Mouse (Mus musculus): ENCODE data around the gene Tecpr1.

Gene Tecpr1

GRCm38 (mm10) chr5:144219306-144219705 is 4.1 kb downstream of the Tecpr1 start:
- ATAC-seq (ENCODE audit: insufficient number of reproducible peaks, low FRiP score, low TSS enrichment), result no peak

- ATAC-seq (ENCODE audit: insufficient number of reproducible peaks, low FRiP score, low TSS enrichment), result no peak
Measured at GRCm38 (mm10) chr5:144218061-144218460, 5.4 kb downstream of the Tecpr1 start.

- ATAC-seq (ENCODE audit: insufficient number of reproducible peaks, low FRiP score, low TSS enrichment), result no peak
Measured at GRCm38 (mm10) chr5:144215992-144216391, 7.4 kb downstream of the Tecpr1 start.

GRCm38 (mm10) chr5:144214453-144214852 is 9.0 kb downstream of the Tecpr1 start:
- ATAC-seq (ENCODE audit: insufficient number of reproducible peaks, low FRiP score, low TSS enrichment), result no peak

- ATAC-seq (ENCODE audit: insufficient number of reproducible peaks, low FRiP score, low TSS enrichment), result no peak
Measured at GRCm38 (mm10) chr5:144207478-144207877, 15.9 kb downstream of the Tecpr1 start.

GRCm38 (mm10) chr5:144206069-144206468 is 17.3 kb downstream of the Tecpr1 start:
- no peak for ATAC-seq (ENCODE audit: insufficient number of reproducible peaks, low FRiP score, low TSS enrichment)

- ATAC-seq (ENCODE audit: insufficient number of reproducible peaks, low FRiP score, low TSS enrichment), result no peak
Measured at GRCm38 (mm10) chr5:144204911-144205310, 18.5 kb downstream of the Tecpr1 start.

GRCm38 (mm10) chr5:144204303-144204702 is 19.1 kb downstream of the Tecpr1 start:
- ATAC-seq (ENCODE audit: insufficient number of reproducible peaks, low FRiP score, low TSS enrichment), result no peak

- ATAC-seq (ENCODE audit: insufficient number of reproducible peaks, low FRiP score, low TSS enrichment), result no peak
Measured at GRCm38 (mm10) chr5:144203398-144203959, 19.9 kb downstream of the Tecpr1 start.

GRCm38 (mm10) chr5:144202430-144202829 is 21.0 kb downstream of the Tecpr1 start:
- ATAC-seq (ENCODE audit: insufficient number of reproducible peaks, low FRiP score, low TSS enrichment), result no peak

- no peak for ATAC-seq (ENCODE audit: insufficient number of reproducible peaks, low FRiP score, low TSS enrichment)
Measured at GRCm38 (mm10) chr5:144200616-144201015, 22.8 kb downstream of the Tecpr1 start.

- ATAC-seq (ENCODE audit: insufficient number of reproducible peaks, low FRiP score, low TSS enrichment), result no peak
Measured at GRCm38 (mm10) chr5:144195567-144195966, 27.8 kb downstream of the Tecpr1 start.

- no peak for ATAC-seq (ENCODE audit: insufficient number of reproducible peaks, low FRiP score, low TSS enrichment)
Measured at GRCm38 (mm10) chr5:144194416-144194815, 29.0 kb downstream of the Tecpr1 start.

GRCm38 (mm10) chr5:144192673-144193072 is 30.7 kb downstream of the Tecpr1 start:
- no peak for ATAC-seq (ENCODE audit: insufficient number of reproducible peaks, low FRiP score, low TSS enrichment)

- ATAC-seq (ENCODE audit: insufficient number of reproducible peaks, low FRiP score, low TSS enrichment), result no peak
Measured at GRCm38 (mm10) chr5:144191026-144191425, 32.4 kb downstream of the Tecpr1 start.

GRCm38 (mm10) chr5:144189950-144190583 is 33.3 kb downstream of the Tecpr1 start, which contains the start of gene Bhlha15:
TSS of gene Bhlha15 (plus strand) at chr5:144190286.
- no peak for ATAC-seq (ENCODE audit: insufficient number of reproducible peaks, low FRiP score, low TSS enrichment)

GRCm38 (mm10) chr5:144189327-144189726 is 34.1 kb downstream of the Tecpr1 start:
- ATAC-seq (ENCODE audit: insufficient number of reproducible peaks, low FRiP score, low TSS enrichment), result no peak

- no peak for ATAC-seq (ENCODE audit: insufficient number of reproducible peaks, low FRiP score, low TSS enrichment)
Measured at GRCm38 (mm10) chr5:144188422-144188821, 35.0 kb downstream of the Tecpr1 start.

GRCm38 (mm10) chr5:144184350-144185045 is 38.9 kb downstream of the Tecpr1 start:
- no peak; the same call in 1 of the 2 replicates for ATAC-seq (ENCODE audit: insufficient number of reproducible peaks, low FRiP score, low TSS enrichment)

- ATAC-seq (ENCODE audit: insufficient number of reproducible peaks, low FRiP score, low TSS enrichment), result no peak
Measured at GRCm38 (mm10) chr5:144183647-144184335, 39.6 kb downstream of the Tecpr1 start.

- no peak for ATAC-seq (ENCODE audit: insufficient number of reproducible peaks, low FRiP score, low TSS enrichment)
Measured at GRCm38 (mm10) chr5:144183248-144183559, 40.2 kb downstream of the Tecpr1 start.

Data from cerebellum, adult (tissue).